In genomic region chr14:98166318-98166976, GRCm38 (mm10) we compare ENCODE assay signal across 8 mouse cellular contexts. TPM values are rescaled to one million over a fixed set of nuclear protein-coding genes. Genes with fewer than 3 reads are reported as not detected.
A peak's percentile ranks its signal among the peaks of the same experiment; 100 is the strongest.
DNase-seq lines count a peak whose midpoint lies in the region; ATAC-seq and TF ChIP-seq lines count a peak whose summit lies in the region.

No protein-coding gene starts in this region.

- H3K9ac ChIP-seq in liver, postnatal 0 days (replicated peaks) = no peak overlapping the region
- H3K9ac ChIP-seq in liver, embryonic 11.5 days (ENCODE audit: low read depth, low read length) = no peak overlapping the region
- no peak overlapping the region for H3K9ac ChIP-seq in forebrain, postnatal 0 days
- H3K9ac ChIP-seq in limb, embryonic 11.5 days (ENCODE audit: low read length) = no peak overlapping the region

- no peak for TF ChIP-seq EP300 in liver, postnatal 0 days (IDR thresholded peaks at IDR 0.05; ENCODE audit: low read depth)

- H3K36me3 ChIP-seq in liver, postnatal 0 days (replicated peaks; ENCODE audit: insufficient read depth, low read length) = no peaks in the 10 kb centered on the region
- H3K36me3 ChIP-seq in liver, embryonic 11.5 days (ENCODE audit: control insufficient read depth, insufficient read depth, low read length) = no peaks in the 10 kb centered on the region
- no peaks in the 10 kb centered on the region for H3K36me3 ChIP-seq in forebrain, postnatal 0 days (ENCODE audit: insufficient read depth)
- no peaks in the 10 kb centered on the region for H3K36me3 ChIP-seq in limb, embryonic 11.5 days (ENCODE audit: control insufficient read depth, insufficient read depth, low read length)
- H3K36me3 ChIP-seq in small intestine, adult 2 months (ENCODE audit: control insufficient read depth, insufficient read depth, low read length) = no peaks in the 10 kb centered on the region

- H3K27ac ChIP-seq in liver, postnatal 0 days (ENCODE audit: low read depth) = no peak overlapping the region
- H3K27ac ChIP-seq in liver, embryonic 11.5 days (ENCODE audit: low read depth, low read length) = no peak overlapping the region
- no peak overlapping the region for H3K27ac ChIP-seq in forebrain, postnatal 0 days (ENCODE audit: low read depth, low read length)
- no peak overlapping the region for H3K27ac ChIP-seq in limb, embryonic 11.5 days (replicated peaks; ENCODE audit: low read depth, low read length)
- H3K27ac ChIP-seq in small intestine, adult 2 months (ENCODE audit: insufficient read depth, low read depth, low read length) = peak overlapping the region; percentile 55; the same call in 1 of the 2 replicates
- no peak overlapping the region for H3K27ac ChIP-seq in layer of hippocampus, adult 2 months

- peaks cover 13% of the 10 kb centered on the region for H3K4me1 ChIP-seq in liver, postnatal 0 days (ENCODE audit: insufficient read depth)
- H3K4me1 ChIP-seq in liver, embryonic 11.5 days (replicated peaks; ENCODE audit: control insufficient read depth, insufficient read depth, low read length) = no peaks in the 10 kb centered on the region
- no peaks in the 10 kb centered on the region for H3K4me1 ChIP-seq in forebrain, postnatal 0 days (ENCODE audit: insufficient read depth)
- no peaks in the 10 kb centered on the region for H3K4me1 ChIP-seq in limb, embryonic 11.5 days (ENCODE audit: control insufficient read depth, insufficient read depth, low read length)
- no peaks in the 10 kb centered on the region for H3K4me1 ChIP-seq in small intestine, adult 2 months (ENCODE audit: control insufficient read depth, insufficient read depth, insufficient read length, low read length)

- ATAC-seq in liver, postnatal 0 days = no peak
- ATAC-seq in liver, embryonic 11.5 days (replicated peaks; ENCODE audit: low FRiP score) = no peak
- ATAC-seq in forebrain, postnatal 0 days = no peak
- no peak for ATAC-seq in limb, embryonic 11.5 days (ENCODE audit: insufficient number of reproducible peaks, low FRiP score, low TSS enrichment, low read depth)

- no peak overlapping the region for H3K4me3 ChIP-seq in liver, postnatal 0 days (ENCODE audit: low read depth, low read length)
- H3K4me3 ChIP-seq in liver, embryonic 11.5 days (ENCODE audit: low read depth, low read length) = no peak overlapping the region
- peak overlapping the region; percentile 17 for H3K4me3 ChIP-seq in forebrain, postnatal 0 days (ENCODE audit: low read depth, low read length)
- peak overlapping the region; percentile 86 for H3K4me3 ChIP-seq in limb, embryonic 11.5 days (ENCODE audit: low read depth, low read length)
- H3K4me3 ChIP-seq in small intestine, adult 2 months (ENCODE audit: low read depth, low read length) = peak overlapping the region; percentile 47
- H3K4me3 ChIP-seq in layer of hippocampus, adult 2 months = no peak overlapping the region

- peak overlapping the region; percentile 81 for H3K4me2 ChIP-seq in liver, postnatal 0 days (ENCODE audit: low read depth, low read length)
- no peak overlapping the region for H3K4me2 ChIP-seq in liver, embryonic 11.5 days
- H3K4me2 ChIP-seq in forebrain, postnatal 0 days (ENCODE audit: low read depth) = peak overlapping the region; percentile 98
- H3K4me2 ChIP-seq in limb, embryonic 11.5 days (ENCODE audit: low read depth, severe bottlenecking) = peak overlapping the region; percentile 76

- DNase-seq in liver, postnatal 0 days = no peak
- DNase-seq in liver, embryonic 11.5 days (ENCODE audit: low spot score) = no peak
- DNase-seq in forebrain, postnatal 0 days = no peak
- DNase-seq in limb, embryonic 11.5 days (ENCODE audit: low spot score) = no peak
- DNase-seq in layer of hippocampus, adult 2 months (ENCODE audit: low spot score in 2 of 2) = no peak
- no peak for DNase-seq in left cerebral cortex, adult 11 months (ENCODE audit: low spot score)
- no peak for DNase-seq in ovary, postnatal 10 days (ENCODE audit: low spot score)

- no peaks in the 10 kb centered on the region for H3K9me3 ChIP-seq in liver, postnatal 0 days (ENCODE audit: low read length)
- no peaks in the 10 kb centered on the region for H3K9me3 ChIP-seq in liver, embryonic 11.5 days (ENCODE audit: control insufficient read depth, low read length)
- H3K9me3 ChIP-seq in forebrain, postnatal 0 days (ENCODE audit: low read length) = no peaks in the 10 kb centered on the region
- no peaks in the 10 kb centered on the region for H3K9me3 ChIP-seq in limb, embryonic 11.5 days (ENCODE audit: control insufficient read depth, low read length)

- no peak for TF ChIP-seq CTCF in liver, postnatal 0 days (IDR thresholded peaks at IDR 0.05; ENCODE audit: low read depth)
- TF ChIP-seq CTCF in forebrain, postnatal 0 days (IDR thresholded peaks at IDR 0.05; ENCODE audit: low read depth) = no peak
- TF ChIP-seq CTCF in small intestine, adult 2 months (IDR thresholded peaks at IDR 0.05; ENCODE audit: extremely low read depth, insufficient read length, insufficient replicate concordance, low read depth, low read length) = no peak
- no peak for TF ChIP-seq CTCF in layer of hippocampus, adult 2 months (conservative IDR thresholded peaks at IDR 0.05)

- no peak for TF ChIP-seq POLR2A in small intestine, adult 2 months (IDR thresholded peaks at IDR 0.05; ENCODE audit: low read depth, low read length)

- WGBS in liver, postnatal 0 days (ENCODE audit: insufficient replicate concordance) = 63% methylated on average over 10 of the region's 10 CpGs
- WGBS in liver, embryonic 11.5 days = 70% methylated on average over 10 of the region's 10 CpGs
- WGBS in forebrain, postnatal 0 days = 34% methylated on average over 10 of the region's 10 CpGs
- 72% methylated on average over 10 of the region's 10 CpGs for WGBS in limb, embryonic 11.5 days
- WGBS in small intestine, adult 2 months = 24% methylated on average over 10 of the region's 10 CpGs

- H3K27me3 ChIP-seq in liver, postnatal 0 days (ENCODE audit: insufficient read depth, low read length) = peaks cover 32% of the 10 kb centered on the region
- peaks cover 31% of the 10 kb centered on the region for H3K27me3 ChIP-seq in liver, embryonic 11.5 days (replicated peaks; ENCODE audit: control insufficient read depth, insufficient read depth, low read length)
- H3K27me3 ChIP-seq in forebrain, postnatal 0 days (ENCODE audit: insufficient read depth, low read length) = no peaks in the 10 kb centered on the region; the same call in 1 of the 2 replicates
- H3K27me3 ChIP-seq in limb, embryonic 11.5 days (ENCODE audit: control insufficient read depth, insufficient read depth, low read length) = no peaks in the 10 kb centered on the region
- no peaks in the 10 kb centered on the region for H3K27me3 ChIP-seq in small intestine, adult 2 months (ENCODE audit: control insufficient read depth, insufficient read depth, low read length)

RNA-seq across cellular contexts. Expression of gene Dach1, which starts 3.1 kb away (rescaled TPM):
- 0.36 and 0.39 TPM in 2 replicates for polyA plus RNA-seq in liver, postnatal 0 days (2015; fragmentation: Nextera tagmentation; extraction: Ambion mirVana)
- 0.48 and 0.70 TPM in 2 replicates for polyA plus RNA-seq in liver, embryonic 11.5 days (2014; fragmentation: Nextera tagmentation; extraction: Ambion mirVana)
- total RNA-seq in forebrain, postnatal 0 days (2014; rRNA removed) = 9.3 and 10.6 TPM in 2 replicates
- 3.9 and 5.8 TPM in 2 replicates for polyA plus RNA-seq in forebrain, postnatal 0 days (2015; fragmentation: Nextera tagmentation; extraction: Ambion mirVana)
- 14.4 and 16.5 TPM in 2 replicates for polyA plus RNA-seq in limb, embryonic 11.5 days (2014; fragmentation: Nextera tagmentation; extraction: Ambion mirVana)
- polyA plus RNA-seq in small intestine, adult 2 months (2012; rRNA removed) = 1.3 and 3.9 TPM in 2 replicates
- total RNA-seq in layer of hippocampus, adult 2 months (2021) = 1 to 10 TPM; 4.3 to 4.5 TPM

Comparison
In these comparisons a context has a peak if more than half of its experiments do, and no peak if none do; other contexts are left out.
1. H3K4me3 ChIP-seq: peak in forebrain, postnatal 0 days (single experiment), limb, embryonic 11.5 days (single experiment) and small intestine, adult 2 months (single experiment); none in liver, postnatal 0 days (single experiment), liver, embryonic 11.5 days (single experiment) and layer of hippocampus, adult 2 months (single experiment).